Mouse (Mus musculus) olfactory bulb, adult 2 months (tissue): ENCODE results near the gene Serinc5.

Experiments used
- CTCF ChIP-seq: fragments of 200-500 bp; IDR thresholded peaks from 2 replicates; pipeline ENCODE4 v1.5.1; 2012; ENCODE audit warnings: low read depth, mild to moderate bottlenecking, low read length, moderate library complexity; ENCODE audit not compliant: insufficient read depth
- POLR2A ChIP-seq: fragments of 200-500 bp; IDR thresholded peaks from 2 replicates; pipeline ENCODE4 v1.6.1; 2012; ENCODE audit warnings: mild to moderate bottlenecking, low read depth, low read length, moderate library complexity; ENCODE audit not compliant: insufficient read depth

DNA sequence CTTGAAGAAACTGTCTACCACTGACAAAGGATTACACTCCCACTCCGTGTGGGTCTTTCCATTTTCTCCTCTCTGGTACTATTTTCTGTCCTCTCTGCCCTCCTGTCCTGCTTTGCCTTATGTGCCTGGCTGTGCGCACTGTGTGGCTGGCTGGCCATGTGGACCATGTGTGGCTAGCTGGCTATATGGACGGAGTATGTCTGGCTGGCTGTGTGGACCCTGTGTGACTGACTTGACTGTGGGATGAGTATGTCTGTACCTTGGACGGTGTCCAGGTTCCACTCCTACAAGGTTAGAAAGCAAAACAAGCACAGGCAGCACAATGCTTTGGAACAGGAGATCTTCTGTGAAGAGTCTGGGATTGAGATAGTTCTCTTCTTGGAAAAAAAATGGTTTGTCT is 74.4 kb downstream of the Serinc5 start:
- TF ChIP-seq CTCF (no peak), POLR2A (no peak)
